Mouse (Mus musculus): ENCODE results near the gene Raet1e.
"Not testable (repeated sequence)": the region's sequence is repeated elsewhere in the genome, so short reads cannot be mapped to it uniquely, and the experiment has no call there.

Gene Raet1e

DNA sequence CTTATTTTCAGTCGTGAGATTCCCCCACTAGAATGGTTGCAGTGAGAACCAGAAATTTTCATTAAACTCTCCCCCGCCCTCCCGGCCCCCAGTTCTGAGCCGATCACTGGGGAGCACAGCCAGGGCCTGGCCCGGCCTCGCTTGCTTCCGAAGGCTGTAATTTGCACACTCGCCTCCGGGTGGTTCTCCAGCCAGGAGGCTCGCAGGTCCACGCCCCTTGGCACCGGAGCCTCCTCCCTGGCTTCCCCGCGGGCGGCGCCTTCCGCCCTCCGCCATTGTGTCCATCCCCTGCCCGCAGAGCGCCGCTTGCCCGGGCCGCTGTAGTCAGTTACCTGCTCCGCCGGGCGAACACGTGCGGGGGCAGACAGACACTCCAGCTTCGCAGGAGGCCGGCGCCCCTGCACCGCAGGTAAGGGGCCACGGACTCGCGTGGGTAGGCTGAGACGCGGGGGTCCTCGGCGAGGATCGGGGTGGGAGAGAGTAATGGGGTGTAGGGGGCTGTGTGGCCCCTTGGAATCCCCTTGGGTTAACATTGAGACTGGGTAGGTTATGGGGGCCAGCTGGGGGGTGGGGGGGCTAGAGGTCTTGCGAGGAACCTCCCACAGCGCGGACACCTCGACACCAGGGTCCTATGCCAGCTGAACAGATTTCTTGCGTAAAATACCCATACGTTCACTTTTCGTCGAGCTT lies at the start of gene Raet1e, which contains the start of gene H60b:
Raet1e (plus strand) TSS at position 260 of the 690 bp plus-strand sequence.
H60b (plus strand) TSS at position 277 of the 690 bp plus-strand sequence.
- DNase-seq: peak; percentile 78 to 83

DNA sequence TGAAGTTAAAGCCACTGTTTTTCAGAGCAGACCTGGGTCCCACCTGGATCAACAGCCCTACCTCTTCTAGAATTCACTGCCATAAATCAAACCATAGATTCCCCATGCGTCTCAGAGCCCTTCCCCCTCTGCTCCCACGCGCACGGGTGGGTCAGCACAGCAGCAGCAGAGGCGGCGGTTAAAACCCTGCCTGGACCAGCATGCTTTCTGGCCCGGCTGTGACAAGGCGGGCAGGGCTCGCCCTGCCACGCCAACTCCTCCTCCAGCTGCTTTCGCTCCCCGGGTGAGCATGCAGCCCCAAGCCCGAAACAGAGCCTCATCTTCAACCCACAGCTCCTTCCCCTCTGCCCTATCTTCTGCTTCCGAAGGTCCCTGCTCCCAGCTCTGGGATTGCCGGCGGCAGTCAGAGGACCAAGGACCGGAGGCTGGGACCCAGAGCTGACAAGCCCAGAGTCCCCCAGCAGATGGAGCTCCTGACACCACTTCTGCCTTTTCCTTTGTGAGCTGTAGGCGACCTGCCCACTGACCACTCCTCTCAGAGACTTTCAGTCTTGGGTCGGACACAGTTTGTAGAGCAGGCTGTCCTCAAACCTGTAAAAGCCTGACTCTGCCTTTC lies 17.6 kb upstream of the Raet1e start:
- DNase-seq: peak; percentile 75 to 82

DNA sequence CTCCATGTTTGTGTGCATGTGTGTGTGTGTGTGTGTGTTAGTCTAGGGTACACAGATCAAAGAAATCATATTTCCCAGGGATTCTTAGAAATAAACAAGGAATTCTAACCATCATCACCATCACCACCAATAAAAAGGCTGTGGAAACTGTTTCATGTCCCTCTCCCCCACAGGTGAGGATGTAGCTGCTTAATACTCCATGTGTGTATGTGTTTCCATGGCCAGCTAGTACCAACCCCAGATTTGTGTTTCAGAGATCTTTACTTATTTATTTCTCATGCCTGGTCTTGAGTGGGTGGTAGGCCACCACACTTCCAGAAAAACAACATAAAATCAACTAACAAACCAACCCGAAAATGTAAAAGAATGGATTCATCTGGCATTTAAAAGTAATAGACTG lies 16.2 kb upstream of the Raet1e start:
- DNase-seq: not testable (repeated sequence)

GRCm38 (mm10) chr10:22142926-22143325 lies 15.4 kb upstream of the Raet1e start:
- DNase-seq: no peak

DNA sequence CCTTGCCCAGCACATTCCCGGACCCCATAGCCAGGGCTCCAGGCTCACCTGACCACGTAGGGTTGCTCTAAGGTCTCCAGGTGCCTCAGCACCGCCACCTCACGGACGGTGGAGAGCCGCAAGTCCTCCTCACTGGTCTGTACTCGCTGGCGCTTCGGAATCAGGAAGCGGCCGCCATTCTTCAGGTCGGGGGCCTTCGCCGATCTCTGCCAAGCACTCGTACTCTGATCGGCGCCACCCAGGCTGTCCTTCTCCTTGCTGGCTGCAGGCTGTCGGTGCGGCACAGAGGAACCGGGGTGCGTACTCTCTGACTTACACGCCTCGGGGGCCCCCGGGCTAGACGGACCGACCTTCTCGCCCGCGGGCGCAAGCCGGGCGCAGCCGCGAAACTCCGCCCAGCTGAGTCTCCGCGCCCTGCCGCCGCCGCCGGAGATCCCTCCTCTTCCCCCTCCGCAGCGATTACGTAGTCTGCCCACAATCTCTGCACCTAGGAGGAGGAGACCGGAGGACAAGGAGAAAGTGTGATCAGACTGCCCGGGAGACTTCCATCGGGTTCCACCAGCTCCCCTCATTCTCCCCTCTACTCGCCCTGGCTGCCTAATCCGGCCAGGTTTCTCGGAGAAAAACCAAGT lies 9.8 kb upstream of the Raet1e start:
- peak; percentile 87 for DNase-seq

DNA sequence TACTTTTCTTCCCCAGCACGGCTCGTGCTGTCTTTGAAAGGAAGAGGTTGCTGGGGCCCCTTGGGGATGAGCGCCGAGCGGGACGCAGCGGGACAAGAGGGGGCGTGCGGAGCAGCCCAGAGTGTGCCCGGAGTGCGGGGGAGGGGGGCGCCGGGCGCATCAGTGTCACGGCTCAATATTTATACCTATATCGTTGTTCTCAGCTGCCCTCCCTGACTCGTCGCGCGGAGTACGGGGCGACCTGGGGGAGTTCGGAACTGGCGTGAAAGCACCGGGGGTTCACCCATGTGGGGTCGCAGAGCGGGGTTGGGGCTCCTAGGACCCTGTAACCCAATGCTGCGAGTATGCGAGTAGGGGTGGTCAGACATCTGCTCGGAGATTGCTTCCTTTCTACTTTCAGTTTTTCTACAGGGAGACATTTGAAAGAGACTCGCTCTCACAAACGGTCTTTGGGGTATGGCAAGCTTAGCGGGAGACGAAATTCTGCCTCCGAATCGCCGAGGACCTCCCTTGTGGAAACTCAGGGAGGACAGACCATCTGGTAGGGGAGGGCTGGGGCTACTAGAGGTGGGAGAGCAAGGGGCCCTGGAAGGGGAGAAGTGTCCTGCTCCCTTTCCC lies 9.2 kb upstream of the Raet1e start, which contains the start of gene E030030I06Rik:
E030030I06Rik (minus strand) TSS at position 198 of the 618 bp plus-strand sequence.
- DNase-seq: no peak

DNA sequence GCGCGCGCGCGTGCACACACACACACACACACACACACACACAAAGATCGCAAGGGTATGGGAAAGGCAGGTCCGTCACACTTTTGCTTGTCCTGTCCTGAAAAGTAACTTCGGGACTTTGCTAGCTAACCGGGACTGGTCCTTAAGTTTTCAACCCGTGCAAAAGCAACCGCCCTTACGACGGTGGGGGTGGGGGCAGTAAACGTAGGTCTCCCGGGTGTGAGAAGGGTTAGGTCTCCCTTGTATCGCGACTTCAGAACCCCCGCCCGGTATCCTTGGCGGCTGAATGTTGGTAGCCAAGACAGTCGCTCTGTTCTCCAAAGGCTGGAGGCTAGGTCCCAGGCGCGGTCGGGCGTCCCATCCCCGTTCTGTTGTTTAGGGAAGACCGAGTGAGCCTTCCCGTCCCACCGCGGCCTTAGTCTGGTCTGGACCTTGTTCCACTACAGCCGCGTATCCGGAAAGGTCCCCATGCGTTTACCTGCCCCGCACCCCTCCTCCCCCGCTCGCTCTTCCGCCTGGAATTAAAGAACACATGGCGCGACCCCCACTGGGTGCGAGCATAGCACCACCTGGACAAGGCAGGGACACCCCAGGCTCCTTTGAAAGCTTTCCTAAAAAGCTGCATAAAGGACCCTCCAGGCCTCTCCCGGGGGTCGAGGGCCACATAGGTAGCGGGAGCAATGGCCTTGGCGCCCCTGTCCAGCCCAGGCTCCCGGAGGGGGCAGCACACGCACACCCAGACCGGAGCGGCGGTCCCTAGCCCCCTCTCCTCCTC lies 8.5 kb upstream of the Raet1e start:
- DNase-seq: no peak

- DNase-seq: no peak
These were observed 7.8 kb upstream of the Raet1e start for GRCm38 (mm10) chr10:22150593-22150992.

DNA sequence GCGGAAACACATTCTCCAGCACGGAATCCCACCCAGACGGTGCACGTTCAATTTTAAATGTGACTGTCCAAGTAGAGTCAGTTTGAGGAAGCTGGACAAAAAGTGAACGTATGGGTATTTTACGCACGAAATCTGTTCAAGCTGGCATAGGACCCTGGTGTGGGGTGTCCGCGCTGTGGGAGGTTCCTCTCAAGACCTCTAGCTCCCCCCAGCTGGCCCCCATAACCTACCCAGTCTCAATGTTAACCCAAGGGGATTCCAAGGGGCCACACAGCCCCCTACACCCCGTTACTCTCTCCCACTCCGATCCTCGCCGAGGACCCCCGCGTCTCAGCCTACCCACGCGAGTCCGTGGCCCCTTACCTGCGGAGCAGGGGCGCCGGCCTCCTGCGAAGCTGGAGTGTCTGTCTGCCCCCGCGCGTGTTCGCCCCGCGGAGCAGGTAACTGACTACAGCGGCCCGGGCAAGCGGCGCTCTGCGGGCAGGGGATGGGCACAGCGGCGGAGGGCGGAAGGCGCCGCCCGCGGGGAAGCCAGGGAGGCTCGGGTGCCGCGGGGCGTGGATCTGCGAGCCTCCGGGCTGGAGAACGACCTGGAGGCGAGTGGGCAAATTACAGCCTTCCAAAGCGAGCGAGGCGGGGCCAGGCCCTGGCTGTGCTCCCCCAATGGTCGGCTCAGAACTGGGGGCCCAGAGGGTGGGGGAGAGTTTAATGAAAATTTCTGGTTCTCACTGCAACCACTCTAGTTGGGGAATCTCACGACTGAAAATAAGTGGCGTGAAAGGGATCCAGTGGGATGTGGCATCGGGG lies 7.1 kb upstream of the Raet1e start:
- DNase-seq: not testable (repeated sequence)

DNA sequence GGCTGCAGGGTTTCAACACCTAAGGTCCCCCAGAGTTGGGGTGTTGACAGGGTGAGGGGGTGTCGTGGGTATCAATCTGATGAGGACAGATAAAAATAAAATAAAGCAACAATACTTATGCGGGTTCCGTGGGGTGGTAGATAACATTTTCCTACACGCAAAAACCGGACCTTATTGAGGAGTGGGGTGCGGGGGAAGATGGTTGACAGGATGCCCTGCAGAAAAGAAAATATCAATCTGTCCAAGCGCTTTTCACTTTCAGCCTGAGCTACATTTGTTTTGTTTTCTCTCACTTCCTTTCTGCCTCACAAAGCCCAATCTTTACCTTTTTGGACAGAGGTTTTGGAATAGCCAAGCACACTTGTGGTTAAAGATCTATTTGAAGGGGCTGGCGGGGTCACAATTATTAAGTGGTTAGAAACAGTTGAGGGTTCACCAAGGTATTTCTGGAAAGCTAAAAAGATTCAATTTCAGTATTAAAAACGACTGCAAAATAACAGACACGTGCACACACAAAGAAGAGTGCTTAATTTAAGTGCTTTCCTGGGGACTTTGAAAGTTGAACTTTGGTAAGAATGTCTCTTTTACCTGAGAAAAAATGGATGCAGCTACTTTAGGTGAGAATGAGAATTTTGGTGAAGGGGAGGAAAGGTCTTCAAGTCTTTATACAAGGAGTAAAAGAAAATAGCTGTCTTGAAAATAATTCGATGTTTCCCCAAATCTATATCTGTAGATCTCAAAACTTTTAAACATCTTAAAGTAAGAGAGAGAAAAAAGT lies 6.3 kb upstream of the Raet1e start:
- DNase-seq: not testable (repeated sequence)

DNA sequence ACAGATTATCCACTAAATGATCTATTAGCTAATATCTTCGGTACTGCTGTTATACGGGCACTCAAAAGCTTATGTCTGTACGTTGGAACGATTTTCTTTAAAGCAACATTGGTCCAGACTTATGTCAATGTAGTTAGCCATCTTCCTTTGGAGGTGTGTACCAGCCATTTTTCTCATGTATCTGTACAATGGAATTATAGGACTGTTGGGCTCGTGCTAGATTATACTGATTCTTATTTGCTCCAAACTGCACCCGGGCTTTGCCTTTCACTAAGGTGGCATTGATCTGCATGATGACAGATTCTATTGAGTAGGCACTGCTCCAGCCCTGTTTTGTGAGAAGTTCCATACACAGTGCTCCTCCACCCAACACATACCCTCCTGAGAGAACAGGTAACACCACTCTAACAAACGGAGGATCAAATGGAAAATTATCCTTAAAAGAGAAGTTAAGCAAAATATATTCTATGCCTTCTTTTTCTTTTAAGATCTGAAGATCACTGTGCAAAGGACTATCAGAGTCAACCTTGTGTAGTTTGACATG lies 5.2 kb upstream of the Raet1e start:
- not testable (repeated sequence) for DNase-seq

- DNase-seq: not testable (repeated sequence)
These were observed 4.2 kb upstream of the Raet1e start for GRCm38 (mm10) chr10:22154127-22154526.

DNA sequence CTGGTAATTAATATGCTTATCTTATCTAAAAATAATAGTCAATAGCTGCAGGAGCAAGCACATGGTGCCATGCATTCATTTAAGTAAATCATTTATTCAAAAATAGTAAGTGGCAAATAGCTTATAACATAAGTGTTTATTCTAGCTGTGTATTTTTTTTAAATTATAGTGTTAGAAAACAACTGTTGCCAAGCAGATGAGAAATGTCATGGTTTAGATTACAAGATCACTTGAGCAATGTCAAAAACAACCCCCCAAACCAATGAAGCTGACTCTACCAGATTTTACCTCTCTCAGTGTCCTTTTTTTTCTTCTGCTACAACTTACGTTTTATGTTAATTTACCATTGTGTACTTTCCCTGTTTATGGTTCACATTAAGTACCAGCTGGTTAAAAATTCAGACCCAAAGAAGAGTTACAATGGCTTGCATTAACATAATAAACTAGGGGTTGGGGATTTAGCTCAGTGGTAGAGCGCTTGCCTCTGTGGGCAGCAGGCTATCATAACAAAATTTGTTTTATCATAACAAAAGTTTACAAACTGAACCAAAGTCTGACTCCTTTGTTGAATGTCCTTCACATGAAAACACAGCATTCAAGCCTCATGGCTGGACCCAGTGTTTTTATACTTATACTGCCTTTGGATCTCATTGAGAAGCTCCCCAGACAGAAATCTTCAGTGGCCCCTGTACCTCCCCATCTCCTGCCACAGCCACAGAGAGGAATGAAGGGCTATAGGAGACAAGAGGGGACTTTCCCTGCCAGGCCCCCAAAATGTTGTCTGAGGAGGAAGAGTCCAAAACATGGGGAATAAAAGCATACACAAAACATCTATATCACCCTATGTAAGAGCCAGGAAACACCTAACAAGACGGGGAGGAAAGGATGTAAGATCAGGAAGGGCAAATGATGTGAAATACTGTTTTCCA lies 3.2 kb upstream of the Raet1e start:
- no peak for DNase-seq

DNA sequence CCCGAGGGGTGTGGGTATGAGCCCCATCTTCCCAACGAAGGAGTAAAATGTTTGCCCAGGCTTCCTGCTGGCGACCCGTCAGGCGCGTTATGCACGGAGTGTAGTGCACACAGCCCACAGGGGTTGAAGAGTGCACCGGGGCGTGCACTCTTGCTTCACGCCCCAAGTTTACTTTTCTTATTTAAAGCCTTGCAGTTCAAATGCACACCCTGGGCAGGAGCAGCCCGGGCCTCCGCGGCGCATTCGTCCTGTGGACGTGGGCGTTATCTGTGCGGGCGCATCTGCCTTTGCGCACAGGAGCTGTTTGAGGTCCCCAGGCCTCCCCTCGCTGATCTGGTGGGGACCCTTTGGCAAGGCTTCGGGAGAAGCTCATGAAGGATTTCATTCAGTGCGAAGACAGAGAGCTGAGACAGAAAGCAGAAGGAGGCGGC lies 777 bp downstream of the Raet1e start:
- no peak for DNase-seq

- DNase-seq: no peak
These were observed 1.3 kb downstream of the Raet1e start for GRCm38 (mm10) chr10:22159581-22160140.

DNA sequence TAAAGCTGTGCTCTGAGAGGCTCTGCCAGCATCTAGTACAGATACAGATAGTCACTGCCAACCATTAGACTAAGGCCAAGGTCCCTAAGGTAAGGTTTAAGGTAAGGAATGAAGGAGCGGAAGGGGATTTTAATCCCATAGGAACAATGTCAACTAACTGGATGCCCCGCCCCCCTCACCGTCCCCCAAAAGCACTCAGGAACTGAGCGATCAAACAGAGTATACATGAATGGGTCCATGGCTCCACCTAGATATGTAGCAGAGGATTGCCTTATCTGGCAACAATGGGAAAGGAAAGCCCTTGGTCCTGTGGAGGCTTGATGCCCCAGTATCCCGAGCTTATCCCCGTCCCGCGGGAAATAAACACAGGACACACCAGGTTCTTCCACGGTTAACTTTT lies 4.9 kb downstream of the Raet1e start:
- DNase-seq: not testable (repeated sequence)

GRCm38 (mm10) chr10:22163705-22164583 lies 5.6 kb downstream of the Raet1e start:
- peak; percentile 62 to 71 for DNase-seq

Measured in lung, adult 18-20 months (tissue).